Mouse (Mus musculus) liver (tissue): ENCODE data around the gene Olfr1107.

Experiments used
- DNase-seq: peaks from one replicate; pipeline ENCODE4 v3.0.0-alpha.2; 2020; ENCODE audit warnings: mixed read lengths

Gene Olfr1107

DNA sequence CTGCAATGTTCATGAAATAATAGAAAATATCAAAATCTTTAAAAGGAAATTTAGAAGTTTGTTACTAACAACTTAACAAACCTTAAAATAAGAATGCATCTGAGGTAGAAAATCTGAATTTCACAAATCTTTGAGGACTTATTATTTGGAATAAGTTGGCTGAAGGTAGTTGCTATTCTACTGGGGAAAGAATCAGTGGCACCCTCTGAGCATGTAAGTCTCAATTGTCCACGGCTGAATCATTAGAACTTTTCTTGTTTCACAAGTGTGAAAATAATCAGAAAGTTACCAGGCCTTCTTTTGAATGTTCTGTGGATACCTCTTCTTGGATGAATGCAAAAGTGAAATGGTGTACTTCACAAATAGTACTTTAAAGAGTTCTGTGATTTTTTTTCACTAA lies at the start of gene Olfr1107:
TSS of gene Olfr1107 (minus strand) at position 101 of the 400 bp plus-strand sequence.
- no peak for DNase-seq

DNA sequence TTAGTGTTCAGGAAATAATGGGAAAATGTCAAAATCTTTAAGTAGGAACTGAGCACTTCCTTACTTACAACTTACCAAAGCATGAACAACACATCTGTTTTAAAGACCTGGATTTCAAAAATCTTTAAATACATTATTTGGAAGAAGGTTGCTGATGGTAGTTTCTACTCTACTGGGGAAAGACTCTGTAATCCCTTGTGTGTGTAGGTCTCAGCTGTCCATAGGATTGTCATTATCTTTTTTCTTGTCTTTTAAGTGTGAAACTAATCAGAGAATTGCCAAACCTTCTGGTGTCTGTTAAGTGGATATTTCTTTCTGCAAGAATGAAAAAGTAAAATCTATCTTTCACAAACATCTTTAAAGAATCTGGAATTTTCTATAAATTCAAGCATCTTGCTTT lies 38.9 kb upstream of the Olfr1107 start, which contains the start of gene Olfr259:
TSS of gene Olfr259 (minus strand) at position 101 of the 400 bp plus-strand sequence.
- no peak for DNase-seq

DNA sequence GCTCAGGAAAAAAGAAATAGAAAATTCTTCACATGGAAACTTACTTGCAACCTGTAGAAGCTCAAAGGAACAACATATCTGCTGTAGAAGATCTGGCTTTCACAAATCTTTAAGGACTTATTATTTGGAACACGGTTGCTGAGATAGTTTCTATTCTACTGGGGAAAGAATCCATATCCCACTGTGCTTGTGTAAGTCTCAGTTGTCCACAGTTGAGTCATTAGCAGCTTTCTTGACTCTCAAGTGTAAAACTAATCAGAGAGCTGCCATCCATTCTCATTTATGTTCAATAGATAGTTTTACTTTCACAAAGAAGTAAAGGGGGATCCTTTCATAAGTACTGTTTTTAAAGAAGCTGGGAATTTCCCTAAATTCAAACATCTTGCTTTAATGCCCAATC lies 20.3 kb upstream of the Olfr1107 start, which contains the start of gene Olfr1109:
TSS of gene Olfr1109 (minus strand) at position 101 of the 400 bp plus-strand sequence.
- no peak for DNase-seq

DNA sequence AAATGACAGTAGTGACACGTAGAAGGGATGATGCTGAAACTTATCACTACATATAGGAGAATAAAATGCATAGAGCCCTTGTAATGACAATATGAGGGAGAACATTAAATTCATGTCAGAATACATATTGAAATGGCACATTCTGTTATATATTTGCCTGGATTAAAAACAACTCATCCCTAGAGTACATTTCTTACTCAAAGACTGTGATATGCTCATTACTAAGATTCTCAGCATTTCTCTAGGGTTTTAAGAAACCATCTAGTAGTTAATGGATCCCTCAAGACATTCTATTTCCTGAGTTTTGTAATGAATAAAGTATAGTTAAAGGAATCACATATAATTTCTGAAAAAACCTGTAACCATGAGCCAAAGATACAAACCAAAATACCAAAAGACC lies 23.4 kb downstream of the Olfr1107 start, which contains the start of gene Olfr1106:
TSS of gene Olfr1106 (minus strand) at position 101 of the 400 bp plus-strand sequence.
- DNase-seq, result no peak

DNA sequence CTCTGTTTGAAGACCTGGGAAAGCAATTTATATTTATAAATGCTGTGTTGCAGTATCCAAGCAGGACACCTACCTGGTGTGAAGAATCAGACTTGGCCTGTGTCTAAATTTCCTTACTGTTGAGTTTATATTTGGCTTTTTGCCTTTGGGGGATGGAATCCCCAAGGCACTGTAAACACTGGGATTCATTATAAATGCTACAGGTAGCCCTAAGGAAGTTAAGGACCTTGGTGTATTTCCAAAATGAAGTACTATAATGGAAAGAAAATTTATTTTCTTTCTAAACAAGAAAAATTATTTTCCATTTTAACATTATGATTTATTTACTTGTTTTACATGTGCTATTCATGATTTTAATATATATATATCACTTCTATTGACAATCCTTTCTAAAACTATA lies 39.2 kb downstream of the Olfr1107 start, which contains the start of gene Olfr1105:
TSS of gene Olfr1105 (minus strand) at position 101 of the 400 bp plus-strand sequence.
- DNase-seq, result no peak

DNA sequence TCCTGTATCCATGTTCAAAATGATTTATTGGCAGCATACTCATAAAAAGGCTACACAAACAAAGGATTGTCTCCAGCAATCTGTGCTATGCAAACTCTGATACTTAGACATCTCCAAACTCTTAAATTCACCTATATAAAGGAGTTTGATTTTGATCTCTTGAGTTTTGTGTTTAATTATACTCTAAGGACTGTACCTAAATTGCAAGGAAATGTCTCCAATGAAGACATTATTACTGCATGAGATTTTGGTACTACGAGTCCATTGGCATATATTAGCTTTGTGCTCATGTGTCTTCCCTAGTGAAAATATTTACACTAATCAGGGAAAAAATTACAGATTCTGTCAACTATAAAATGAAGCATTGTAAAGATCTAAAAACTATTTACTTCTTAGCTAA lies 48.6 kb downstream of the Olfr1107 start, which contains the start of gene Olfr1104:
TSS of gene Olfr1104 (minus strand) at position 101 of the 400 bp plus-strand sequence.
- no peak for DNase-seq
